Mouse (Mus musculus) brain, adult 10 weeks (tissue): Measurements from ENCODE around the gene Nrcam. TPM values are rescaled to one million over a fixed set of nuclear protein-coding genes. Genes with fewer than 3 reads are reported as not detected.

ENCODE experiments used
- polyA plus RNA-seq: library from polyadenylated mRNA; stranded (reverse); fragments of 350-450 nt; fragmentation: Illumina TruSeq; extraction: RNeasy Lipid Tissue Mini Kit (QIAGEN cat#74804); gene quantifications from one replicate; pipeline ENCODE4 v1.2.3, GENCODE M21; 2015; ENCODE audit warnings: low read depth, low replicate concordance

Gene Nrcam
- 256 TPM for polyA plus RNA-seq

GRCm38 (mm10) chr12:44328381-44329315 lies at the start of gene Nrcam:
Gene Nrcam, plus strand, starts transcription at chr12:44328885.

Other genes with a start within 250 kb of the Nrcam start
- 62.1 TPM for gene Dnajb9, start 118.6 kb upstream of the Nrcam start, polyA plus RNA-seq
- gene Pnpla8, start 107.5 kb upstream of the Nrcam start, polyA plus RNA-seq = 125 TPM